Mouse (Mus musculus) neutrophil, adult 5-6 weeks (primary cell): ENCODE results near the gene Olfr665. TPM values are rescaled to one million over a fixed set of nuclear protein-coding genes. Genes with fewer than 3 reads are reported as not detected.
"Not testable (repeated sequence)": the region's sequence is repeated elsewhere in the genome, so short reads cannot be mapped to it uniquely, and the experiment has no call there.

ENCODE experiments used
- ATAC-seq: fragments of 151-379, 151-347 bp; 2 replicates; pipeline ENCODE4 v1.8.0; 2017; ENCODE audit warnings: mild to moderate bottlenecking, moderate TSS enrichment; ENCODE audit not compliant: insufficient number of reproducible peaks, poor library complexity, low FRiP score, severe bottlenecking; ENCODE audit errors: extremely low read depth
- total RNA-seq: library from RNA; stranded (forward); fragments of 200-1000 nt; gene quantifications from 2 replicates; pipeline ENCODE4 v1.2.3, GENCODE M21; 2017

The Olfr665 gene
- 0.12 TPM in 1 of 2 replicates, not detected in the other for total RNA-seq

DNA sequence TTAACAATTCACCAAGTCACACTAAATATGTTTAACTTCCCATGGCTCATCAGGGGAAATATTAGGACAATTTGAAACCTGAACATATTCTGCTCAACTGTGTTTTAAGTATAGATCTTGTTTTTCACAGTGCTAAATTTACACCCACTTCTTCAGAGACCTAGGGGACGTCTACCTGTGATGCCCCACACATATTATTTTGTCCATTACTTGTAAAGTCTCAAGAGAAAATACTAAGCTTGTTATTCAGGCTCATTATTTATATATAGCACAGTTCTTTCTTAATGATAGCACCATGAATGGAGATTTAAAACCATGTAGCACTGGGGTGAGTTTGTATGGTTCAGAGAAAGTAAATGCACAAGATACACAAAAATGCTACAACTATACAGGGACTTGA, at the start of gene Olfr665:
Gene Olfr665, plus strand, starts transcription at position 301 of the 400 bp plus-strand sequence.
- ATAC-seq, result no peak

DNA sequence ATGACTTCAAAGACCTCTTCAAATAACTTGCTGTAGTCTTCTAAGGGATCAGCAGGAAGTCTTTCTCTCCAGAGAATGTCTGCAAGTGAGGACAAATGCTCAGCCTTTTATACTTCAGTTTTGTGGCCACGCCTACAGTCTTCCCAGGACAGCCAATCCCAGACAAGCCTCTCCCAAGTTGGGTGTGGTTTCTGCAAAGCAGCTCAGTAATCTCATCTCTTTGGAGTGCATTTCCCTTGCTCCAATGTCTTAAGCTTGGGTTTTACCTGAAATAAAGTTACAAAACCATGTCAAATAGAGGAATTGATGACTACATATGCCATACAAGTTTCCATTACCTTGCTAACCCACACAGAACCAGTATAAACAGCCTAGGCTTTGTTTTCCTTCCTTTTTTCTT, 35.3 kb upstream of the Olfr665 start, which contains the start of gene Usp17lb:
Gene Usp17lb, minus strand, starts transcription at position 101 of the 400 bp plus-strand sequence.
- no peak for ATAC-seq

DNA sequence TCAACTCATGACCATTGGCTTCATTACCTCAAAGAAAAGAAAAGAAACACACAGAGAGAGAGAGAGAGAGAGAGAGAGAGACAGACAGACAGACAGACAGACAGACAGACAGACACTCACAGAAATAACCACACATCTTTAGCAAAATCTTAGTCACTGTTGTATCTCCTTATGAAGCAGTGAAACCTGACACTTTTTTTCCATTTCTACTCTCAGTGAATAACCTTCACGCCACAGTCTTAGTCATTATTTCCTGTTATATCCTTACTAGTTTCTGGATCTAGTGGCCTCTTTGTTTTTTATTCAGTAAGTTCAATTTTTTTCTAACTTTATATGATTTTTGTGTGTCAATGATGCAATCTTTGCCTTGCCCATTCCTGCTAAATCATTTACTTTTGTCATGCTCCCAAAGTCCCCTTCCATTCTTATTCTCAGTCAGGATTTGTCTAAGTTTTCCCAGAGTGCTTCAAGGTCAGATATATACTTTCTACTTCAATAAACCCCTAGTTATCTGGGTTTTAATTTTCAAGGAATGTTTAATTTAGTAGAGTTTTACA, 34.0 kb upstream of the Olfr665 start:
- ATAC-seq, result no peak

DNA sequence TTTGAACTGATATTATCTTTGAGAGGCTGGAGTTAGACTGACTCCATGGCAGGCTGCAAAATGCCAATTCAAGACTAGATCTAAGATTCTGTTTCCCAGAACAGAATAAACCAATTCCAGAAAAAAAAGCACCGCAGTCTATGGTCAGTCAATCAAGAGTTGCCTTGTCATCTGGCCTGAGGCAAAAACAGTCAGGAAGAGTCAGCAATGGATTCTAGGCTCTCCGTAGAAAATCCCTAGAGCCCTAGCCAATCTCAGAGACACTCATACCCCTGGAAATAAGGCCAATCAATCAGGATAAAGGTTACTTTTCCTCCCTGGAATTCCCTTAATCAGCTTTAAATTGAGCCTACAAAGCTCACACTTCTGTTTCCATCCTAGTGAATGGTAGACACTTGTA, 26.3 kb upstream of the Olfr665 start:
- ATAC-seq, result not testable (repeated sequence)

DNA sequence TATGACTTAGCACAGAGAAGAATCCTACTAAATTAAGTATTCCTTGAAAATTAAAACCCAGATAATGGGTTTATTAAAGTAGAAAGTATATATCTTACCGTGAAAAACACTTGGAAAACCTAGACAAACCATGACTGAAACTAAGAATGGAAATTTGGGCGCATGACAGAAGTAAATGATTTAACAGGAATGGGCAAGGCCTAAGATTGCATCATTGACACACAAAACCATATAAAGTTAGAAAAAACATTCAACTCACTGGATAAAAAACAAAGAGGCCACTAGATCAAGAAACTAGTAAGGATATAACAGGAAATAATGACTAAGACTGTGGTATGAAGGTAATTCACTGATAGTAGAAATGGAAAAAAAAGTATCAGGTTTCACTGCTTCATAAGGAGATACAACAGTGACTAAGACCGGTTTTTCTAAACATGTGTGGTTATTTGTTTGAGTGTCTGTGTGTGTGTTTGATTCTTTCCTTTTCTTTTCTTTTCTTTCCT, 22.5 kb upstream of the Olfr665 start:
- ATAC-seq, result no peak

DNA sequence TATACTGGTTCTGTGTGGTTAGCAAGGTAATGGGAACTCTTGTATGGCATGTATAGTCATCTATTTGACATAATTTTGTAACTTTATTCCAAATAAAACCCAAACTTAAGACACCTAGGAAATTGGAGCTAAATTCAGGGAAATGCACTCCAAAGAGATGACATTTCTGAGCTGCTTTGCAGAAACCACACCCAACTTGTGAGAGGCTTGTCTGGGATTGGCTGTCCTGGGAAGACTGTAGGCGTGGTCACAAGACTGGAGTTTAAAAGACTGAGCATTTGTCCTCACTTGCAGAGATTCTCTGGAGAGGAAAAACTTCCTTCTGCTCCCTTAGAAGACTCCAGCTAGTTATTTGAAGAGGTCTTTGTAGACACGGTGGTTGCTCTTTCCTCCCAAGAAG, 21.1 kb upstream of the Olfr665 start, which contains the start of gene Usp17la:
Gene Usp17la, plus strand, starts transcription at position 301 of the 400 bp plus-strand sequence.
- not testable (repeated sequence) for ATAC-seq

DNA sequence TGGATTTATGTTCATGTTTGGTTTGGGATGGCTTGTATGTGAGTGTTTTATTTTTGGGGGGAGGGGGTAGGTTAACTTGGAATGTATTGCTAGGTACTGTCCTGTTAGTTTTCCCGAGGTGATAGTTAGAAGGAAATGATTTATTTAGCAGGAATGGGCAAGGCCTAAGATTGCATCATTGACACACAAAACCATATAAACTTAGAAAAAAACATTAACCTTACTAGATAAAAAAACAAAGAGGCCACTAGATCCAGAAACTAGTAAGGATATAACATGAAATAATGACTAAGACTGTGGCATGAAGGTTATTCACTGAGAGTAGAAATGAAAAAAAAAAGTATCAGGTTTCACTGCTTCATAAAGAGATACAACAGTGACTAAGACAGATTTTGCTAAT, 20.1 kb upstream of the Olfr665 start:
- no peak for ATAC-seq

DNA sequence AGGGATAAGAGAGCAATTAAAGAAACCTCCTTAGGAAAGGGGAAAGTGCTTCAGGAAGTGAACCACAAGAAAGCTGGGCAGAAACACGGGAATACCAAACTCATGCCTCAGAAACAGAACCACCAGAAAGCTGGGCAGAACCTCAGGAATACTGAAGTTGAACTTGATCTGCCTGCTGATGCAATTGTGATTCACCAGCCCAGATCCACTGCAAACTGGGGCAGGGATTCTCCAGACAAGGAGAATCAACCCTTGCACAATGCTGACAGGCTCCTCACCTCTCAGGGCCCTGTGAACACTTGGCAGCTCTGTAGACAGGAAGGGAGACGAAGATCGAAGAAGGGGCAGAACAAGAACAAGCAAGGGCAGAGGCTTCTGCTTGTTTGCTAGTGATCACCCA, 16.4 kb upstream of the Olfr665 start:
- ATAC-seq, result no peak

DNA sequence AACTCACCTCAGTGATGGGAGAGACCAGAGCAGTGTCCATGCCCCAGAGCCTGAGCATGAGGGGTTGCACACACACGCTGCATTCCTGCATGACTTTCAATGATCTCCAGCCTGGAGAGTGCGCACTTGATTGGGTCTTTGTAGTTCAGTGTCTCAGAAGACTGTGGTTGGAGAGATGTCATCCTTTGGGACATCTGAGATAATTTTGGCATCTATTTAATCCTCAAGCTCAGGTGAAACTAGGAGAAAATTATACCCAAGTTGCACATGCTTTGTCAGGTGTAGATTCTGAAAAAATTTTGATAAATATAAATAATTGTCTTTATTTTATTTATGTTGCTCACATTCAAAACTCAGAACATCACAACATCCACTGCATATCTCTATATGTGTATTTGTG, 18.0 kb downstream of the Olfr665 start, which contains the start of gene Olfr666:
Gene Olfr666, minus strand, starts transcription at position 101 of the 400 bp plus-strand sequence.
- ATAC-seq, result no peak

DNA sequence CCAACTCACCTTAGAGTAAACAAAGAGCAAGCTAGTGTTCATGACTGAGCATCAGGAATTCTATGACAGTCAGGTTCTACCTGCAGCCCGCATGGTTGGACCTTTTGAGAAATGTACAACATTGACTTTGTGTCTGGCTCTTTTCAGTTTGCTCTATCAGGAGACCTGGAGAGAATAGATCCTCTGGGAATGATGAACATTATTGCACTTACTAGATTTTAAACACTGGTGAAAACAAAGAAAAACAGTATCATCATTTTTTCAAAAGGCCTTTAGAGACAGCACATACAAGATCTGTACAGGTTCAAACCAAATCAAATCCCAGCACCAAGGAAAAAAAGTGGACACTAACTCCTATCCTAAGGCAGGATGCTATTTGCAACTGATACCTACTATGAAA, 43.6 kb downstream of the Olfr665 start, which contains the start of gene Olfr667:
Gene Olfr667, minus strand, starts transcription at position 101 of the 400 bp plus-strand sequence.
- ATAC-seq, result no peak

DNA sequence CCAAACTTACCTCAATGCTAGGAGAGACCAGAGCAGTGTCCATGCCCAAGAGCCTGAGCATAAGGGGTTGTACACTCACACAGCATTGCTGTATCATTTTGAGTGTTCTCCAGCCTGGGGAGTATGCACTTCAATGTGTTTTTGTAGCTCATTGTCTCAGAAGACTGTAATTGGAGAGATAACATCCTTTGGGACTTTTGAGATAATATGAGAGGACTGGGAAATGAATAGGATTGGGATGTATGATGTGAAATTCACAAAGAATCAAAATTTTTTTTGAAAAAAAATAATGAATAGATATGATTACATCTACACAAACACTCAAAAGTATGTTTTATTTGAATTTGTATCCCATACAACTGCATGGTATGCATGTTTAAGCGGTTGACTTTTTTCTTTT, 50.1 kb downstream of the Olfr665 start, which contains the start of gene Olfr668:
Gene Olfr668, minus strand, starts transcription at position 101 of the 400 bp plus-strand sequence.
- ATAC-seq, result no peak

Other genes starting within 250 kb of the Olfr665 start
- 0.47 TPM in 1 of 2 replicates, not detected in the other for gene Olfr658, start 230.7 kb upstream of the Olfr665 start, total RNA-seq
- not detected in 2 replicates for gene Olfr659, start 211.3 kb upstream of the Olfr665 start, total RNA-seq
- not detected in 2 replicates for gene Olfr661, start 191.5 kb upstream of the Olfr665 start, total RNA-seq
- gene Usp17le, start 100.6 kb upstream of the Olfr665 start, total RNA-seq, result not detected in 2 replicates
- not detected in 2 replicates for gene Usp17lb, start 35.4 kb upstream of the Olfr665 start, total RNA-seq
- gene Usp17la, start 21.0 kb upstream of the Olfr665 start, total RNA-seq, result not detected in 2 replicates
- gene Olfr666, start 17.9 kb downstream of the Olfr665 start, total RNA-seq, result 0.70 TPM in 1 of 2 replicates, not detected in the other
- gene Olfr667, start 43.5 kb downstream of the Olfr665 start, total RNA-seq, result not detected in 2 replicates
- gene Olfr668, start 50.0 kb downstream of the Olfr665 start, total RNA-seq, result 0.12 TPM in 1 of 2 replicates, not detected in the other
- 0.35 TPM in 1 of 2 replicates, not detected in the other for gene Olfr669, start 56.2 kb downstream of the Olfr665 start, total RNA-seq
- not detected in 2 replicates for gene Olfr670, start 84.6 kb downstream of the Olfr665 start, total RNA-seq
- gene Olfr671, start 101.1 kb downstream of the Olfr665 start, total RNA-seq, result not detected in 2 replicates
- gene Olfr672, start 124.0 kb downstream of the Olfr665 start, total RNA-seq, result not detected in 2 replicates
- not detected in 2 replicates for gene Olfr675, start 150.4 kb downstream of the Olfr665 start, total RNA-seq
- not detected in 2 replicates for gene Olfr676, start 154.7 kb downstream of the Olfr665 start, total RNA-seq
- gene Olfr677, start 173.3 kb downstream of the Olfr665 start, total RNA-seq, result not detected in 2 replicates
- 0.23 TPM in 1 of 2 replicates, not detected in the other for gene Olfr678, start 186.4 kb downstream of the Olfr665 start, total RNA-seq
- not detected in 2 replicates for gene Olfr679, start 203.2 kb downstream of the Olfr665 start, total RNA-seq
- not detected in 2 replicates for gene Olfr680-ps1, start 214.8 kb downstream of the Olfr665 start, total RNA-seq
- not detected in 2 replicates for gene Olfr681, start 238.8 kb downstream of the Olfr665 start, total RNA-seq